Mouse (Mus musculus) liver, postnatal 0 days (tissue): ENCODE measurements around the gene Bmp8a. TPM values are rescaled to one million over a fixed set of nuclear protein-coding genes. Genes with fewer than 3 reads are reported as not detected.

Source experiments
- ATAC-seq: fragments of 200-750 bp; cut with Nextera tagmentation; 2 replicates; pipeline ENCODE4 v1.8.0; 2017; ENCODE audit warnings: mild to moderate bottlenecking, moderate library complexity
- DNase-seq: peaks from one replicate; pipeline ENCODE4 v3.0.0-alpha.2; 2016
- H3K27ac ChIP-seq: fragments of 300-500 bp; sonication (generic); 2 replicates; pipeline ENCODE4 v1.5.1; 2014; ENCODE audit warnings: antibody characterized with exemption, moderate library complexity, mild to moderate bottlenecking, low read depth
- H3K27me3 ChIP-seq: fragments of 300-500 bp; sonication (generic); 2 replicates; pipeline ENCODE4 v1.6.1; 2014; ENCODE audit warnings: low read length, control low read depth, mixed read lengths; ENCODE audit not compliant: insufficient read depth
- H3K36me3 ChIP-seq: fragments of 300-500 bp; sonication (generic); replicated peaks from 2 replicates; pipeline ENCODE4 v1.6.1; 2014; ENCODE audit warnings: mild to moderate bottlenecking, control low read depth, low read length, moderate library complexity, mixed read lengths; ENCODE audit not compliant: insufficient read depth
- H3K4me1 ChIP-seq: fragments of 300-500 bp; sonication (generic); 2 replicates; pipeline ENCODE4 v1.6.1; 2014; ENCODE audit warnings: antibody characterized with exemption, mild to moderate bottlenecking, control low read depth; ENCODE audit not compliant: insufficient read depth
- H3K4me2 ChIP-seq: fragments of 300-500 bp; sonication (generic); 2 replicates; pipeline ENCODE4 v1.6.1; 2014; ENCODE audit warnings: low read depth, mild to moderate bottlenecking, low read length, moderate library complexity, mixed read lengths
- H3K4me3 ChIP-seq: fragments of 300-500 bp; sonication (generic); 2 replicates; pipeline ENCODE4 v1.5.1; 2014; ENCODE audit warnings: low read depth, low read length
- H3K9ac ChIP-seq: fragments of 300-500 bp; sonication (generic); replicated peaks from 2 replicates; pipeline ENCODE4 v1.6.1; 2014; ENCODE audit warnings: mild to moderate bottlenecking, moderate library complexity
- H3K9me3 ChIP-seq: fragments of 300-500 bp; sonication (generic); 2 replicates; pipeline ENCODE4 v1.6.1; 2016; ENCODE audit warnings: mild to moderate bottlenecking, control low read depth, low read length, mixed read lengths
- CTCF ChIP-seq: sonication (generic); IDR thresholded peaks from 2 replicates; pipeline ENCODE4 v1.5.1; 2016; ENCODE audit warnings: antibody characterized with exemption, low read depth
- EP300 ChIP-seq: IDR thresholded peaks from 2 replicates; pipeline ENCODE4 v1.6.1; 2016; ENCODE audit warnings: antibody characterized with exemption, low read depth, mild to moderate bottlenecking
- WGBS: fragments of 180-500 bp; shearing (Covaris S2); extraction: QIAGEN DNeasy Blood & Tissue Kit; methylation state at CpG from one replicate; pipeline ENCODE4 v1.1.7; 2014; ENCODE audit not compliant: insufficient replicate concordance; 5-methylcytosine and 5-hydroxymethylcytosine counted together
- polyA plus RNA-seq: library from polyadenylated mRNA; unstranded; fragments of >200 nt; fragmentation: Nextera tagmentation; extraction: Ambion mirVana; gene quantifications from 2 replicates; pipeline ENCODE4 v1.2.1, GENCODE M21; 2015

The Bmp8a gene
- polyA plus RNA-seq, result 0.11 and 0.21 TPM in 2 replicates

DNA sequence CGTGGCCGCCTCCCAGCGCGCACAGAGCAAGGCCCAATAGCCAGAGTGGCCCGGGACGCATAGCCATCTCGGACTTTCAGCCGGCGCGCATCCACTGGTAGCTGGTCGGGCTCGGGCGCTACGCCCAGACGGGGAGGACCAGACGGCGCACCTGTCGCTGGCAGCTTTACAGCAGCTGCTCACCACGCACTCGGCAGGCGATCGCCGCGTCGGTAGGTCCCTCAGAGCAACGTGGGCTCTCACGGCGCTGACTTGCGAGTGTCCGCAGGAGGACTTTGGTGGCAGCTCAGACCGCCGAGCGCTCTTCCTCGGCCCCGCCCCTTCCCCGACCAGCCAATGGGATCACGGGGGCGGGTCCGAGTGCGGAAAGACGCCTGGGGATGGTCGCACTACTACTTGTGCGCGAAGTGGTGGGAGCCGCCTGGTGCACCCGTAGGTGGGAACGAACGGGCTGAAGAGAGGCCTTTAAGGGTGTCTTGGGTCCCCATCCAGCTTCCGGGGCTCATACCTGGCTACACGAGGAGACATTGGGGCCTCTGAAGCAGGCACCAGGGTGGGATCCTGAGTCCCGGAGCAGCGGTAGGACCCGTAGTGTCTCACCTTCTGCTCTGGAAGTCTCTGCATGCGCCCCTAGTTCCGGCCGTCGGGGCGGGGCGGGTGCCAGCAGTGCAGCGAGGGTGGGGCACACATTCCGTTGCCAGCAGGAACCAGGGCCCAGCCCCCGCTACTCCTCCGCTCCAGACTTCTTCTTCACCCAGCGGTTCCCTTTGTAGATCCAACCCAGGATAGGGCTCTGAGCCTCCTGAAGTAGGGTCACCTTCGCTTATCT is at the start of gene Bmp8a:
Gene Bmp8a (minus strand): TSS at position 611 of the 829 bp plus-strand sequence.
- DNase-seq (peak; percentile 75), ATAC-seq (peak; percentile 68)
- Histone ChIP-seq H3K4me3 (peak within 1 kb of the TSS; percentile 42), H3K36me3 (0 out of 2 replicates have a peak, but pooled peaks cover 2% of the 10 kb centered on the region), H3K4me1 (peaks cover 16% of the 10 kb centered on the region), H3K4me2 (peak within 1 kb of the TSS; percentile 73), H3K27me3 (peaks cover 40% of the 10 kb centered on the region), H3K9ac (peak within 1 kb of the TSS; percentile 16; the same call in 1 of the 2 replicates), H3K27ac (no peak within 1 kb of the TSS), H3K9me3 (no peaks in the 10 kb centered on the region)
- WGBS, result under 1% methylated on average over 57 of the region's 65 CpGs
- no peak for TF ChIP-seq CTCF
- TF ChIP-seq EP300, result no peak

DNA sequence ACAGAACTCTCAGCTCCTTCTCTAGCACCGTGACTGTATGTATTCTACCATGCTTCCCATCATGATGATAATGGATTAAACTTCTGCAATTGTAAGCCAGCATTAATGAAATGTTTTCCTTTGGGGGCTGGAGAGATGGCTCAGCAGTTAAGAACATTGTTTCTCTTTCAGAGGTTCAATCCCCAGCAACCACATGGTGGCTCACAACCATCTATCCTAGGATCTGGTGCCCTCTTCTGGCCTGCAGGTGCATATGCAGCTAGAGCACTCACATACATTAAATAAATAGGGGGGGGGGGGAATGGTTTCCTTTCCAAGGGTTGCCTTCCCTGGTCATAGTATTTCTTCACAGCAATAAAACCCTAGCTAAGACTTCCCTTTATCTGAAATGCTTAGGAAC is 49.1 kb upstream of the Bmp8a start:
- Histone ChIP-seq H3K4me2 (no peak overlapping the region), H3K4me1 (no peaks in the 10 kb centered on the region), H3K36me3 (peaks cover 58% of the 10 kb centered on the region), H3K9ac (no peak overlapping the region), H3K4me3 (no peak overlapping the region), H3K27me3 (no peaks in the 10 kb centered on the region), H3K9me3 (no peaks in the 10 kb centered on the region), H3K27ac (no peak overlapping the region)
- WGBS, result 94% methylated on average over 1 of the region's 1 CpGs
- DNase-seq (peak; percentile 44), ATAC-seq (no peak)
- TF ChIP-seq CTCF (peak; percentile 76), EP300 (no peak)

DNA sequence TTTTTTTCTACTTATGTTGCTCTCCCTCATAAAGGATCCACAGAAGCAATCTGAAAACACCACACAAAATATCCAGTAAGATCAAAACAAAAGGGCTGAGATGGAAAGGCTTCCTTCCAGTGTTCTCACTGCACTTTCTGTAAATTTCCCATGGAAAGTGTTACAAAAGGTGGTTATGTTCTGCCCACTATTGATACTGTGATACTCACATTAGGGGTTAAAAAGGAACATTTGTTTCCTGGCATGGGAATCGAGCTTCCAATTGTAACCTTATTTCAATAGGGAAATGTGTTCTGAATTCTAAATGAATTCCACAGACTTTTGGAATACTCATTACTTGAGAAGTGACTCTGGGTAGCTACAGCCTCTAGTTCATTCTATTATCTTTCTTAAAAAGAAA is 42.0 kb upstream of the Bmp8a start:
- WGBS, result 86% methylated on average over 1 of the region's 1 CpGs
- DNase-seq, result no peak
- H3K27ac ChIP-seq, result no peak overlapping the region
- no peak overlapping the region for H3K9ac ChIP-seq
- peaks cover 83% of the 10 kb centered on the region for H3K36me3 ChIP-seq
- no peaks in the 10 kb centered on the region for H3K4me1 ChIP-seq
- no peak overlapping the region for H3K4me3 ChIP-seq
- H3K4me2 ChIP-seq, result no peak overlapping the region
- no peaks in the 10 kb centered on the region for H3K27me3 ChIP-seq
- H3K9me3 ChIP-seq, result no peaks in the 10 kb centered on the region
- TF ChIP-seq CTCF (no peak), EP300 (no peak)
- no peak for ATAC-seq

DNA sequence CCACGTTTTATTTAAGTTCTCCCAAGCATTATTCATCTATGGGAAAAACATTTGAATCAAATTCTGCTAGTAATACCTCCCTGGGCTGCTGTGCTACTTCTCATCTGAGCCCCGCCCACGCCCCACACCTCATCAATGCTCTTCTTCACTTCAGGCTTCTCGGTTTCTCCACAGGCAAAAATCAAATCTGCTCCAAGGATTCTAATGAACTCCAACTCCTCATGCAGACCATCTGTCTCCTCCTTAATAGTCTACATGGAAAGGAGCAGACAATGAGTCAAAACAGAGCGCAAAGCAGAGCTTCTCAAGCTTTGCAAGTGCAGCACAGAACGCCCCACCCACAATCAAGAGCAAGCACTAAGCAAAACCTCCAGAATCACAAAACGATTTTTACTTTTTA is 40.1 kb upstream of the Bmp8a start:
- peaks cover 77% of the 10 kb centered on the region for H3K36me3 ChIP-seq
- H3K27ac ChIP-seq, result no peak overlapping the region
- H3K9me3 ChIP-seq, result no peaks in the 10 kb centered on the region
- ATAC-seq (no peak), DNase-seq (no peak)
- no peak overlapping the region for H3K4me2 ChIP-seq
- no peak overlapping the region for H3K9ac ChIP-seq
- H3K4me1 ChIP-seq, result no peaks in the 10 kb centered on the region
- 91% methylated on average over 7 of the region's 7 CpGs for WGBS
- H3K27me3 ChIP-seq, result no peaks in the 10 kb centered on the region
- TF ChIP-seq CTCF, result no peak
- TF ChIP-seq EP300, result no peak
- no peak overlapping the region for H3K4me3 ChIP-seq

- no peak overlapping the region for H3K27ac ChIP-seq
- DNase-seq (no peak), ATAC-seq (no peak)
- 92% methylated on average over 4 of the region's 4 CpGs for WGBS
- H3K36me3 ChIP-seq, result peaks cover 80% of the 10 kb centered on the region
- H3K4me3 ChIP-seq, result no peak overlapping the region
- no peak overlapping the region for H3K4me2 ChIP-seq
- H3K9ac ChIP-seq, result no peak overlapping the region
- no peaks in the 10 kb centered on the region for H3K4me1 ChIP-seq
- no peaks in the 10 kb centered on the region for H3K9me3 ChIP-seq
- H3K27me3 ChIP-seq, result no peaks in the 10 kb centered on the region
- TF ChIP-seq EP300, result no peak
- no peak for TF ChIP-seq CTCF
These were observed 39.0 kb upstream of the Bmp8a start for GRCm38 (mm10) chr4:123382051-123382450.

- TF ChIP-seq EP300, result no peak
- no peak for TF ChIP-seq CTCF
- WGBS, result 90% methylated on average over 11 of the region's 11 CpGs
- Histone ChIP-seq H3K27ac (no peak overlapping the region), H3K9ac (no peak overlapping the region), H3K4me2 (no peak overlapping the region), H3K4me1 (no peaks in the 10 kb centered on the region), H3K9me3 (no peaks in the 10 kb centered on the region), H3K36me3 (peaks cover 80% of the 10 kb centered on the region), H3K4me3 (no peak overlapping the region), H3K27me3 (no peaks in the 10 kb centered on the region)
- ATAC-seq (no peak), DNase-seq (no peak)
These were observed 38.5 kb upstream of the Bmp8a start for GRCm38 (mm10) chr4:123381598-123381997.
